Mouse (Mus musculus) T-helper 1 cell (primary cell): ENCODE measurements around the gene Slc6a3.

ENCODE experiments used
- in situ Hi-C: fragments of 300-600 bp; cut with MboI, MseI; formaldehyde crosslinking; loops from one replicate; pipeline ENCODE4 v1.15.1; 2025; ENCODE audit warnings: high pct_unique_total_duplicates

Gene Slc6a3

GRCm38 (mm10) chr13:73536403-73536821 lies at the start of gene Slc6a3:
Gene Slc6a3 (plus strand): TSS chr13:73536747.
- in situ Hi-C loops = loop anchor here (25.0 kb wide), 1 partner anchor 899 kb away; the partner anchor contains the start of gene Irx2

GRCm38 (mm10) chr13:73488105-73488504 lies 48.4 kb upstream of the Slc6a3 start:
- in situ Hi-C loops = loop anchor here (10.0 kb wide), 1 partner anchor 1567 kb away; no protein-coding TSS in a partner anchor

- in situ Hi-C loops = loop anchor here (10.0 kb wide), 1 partner anchor 1566 kb away; no protein-coding TSS in a partner anchor
Observed at GRCm38 (mm10) chr13:73488707-73489106, 47.8 kb upstream of the Slc6a3 start.

- in situ Hi-C loops = loop anchor here (10.0 kb wide), 1 partner anchor 1565 kb away; no protein-coding TSS in a partner anchor
Observed at GRCm38 (mm10) chr13:73489986-73490385, 46.6 kb upstream of the Slc6a3 start.

GRCm38 (mm10) chr13:73490564-73491170 lies 45.9 kb upstream of the Slc6a3 start:
- in situ Hi-C loops = no loop called here

- in situ Hi-C loops = no loop called here
Observed at GRCm38 (mm10) chr13:73493183-73493582, 43.4 kb upstream of the Slc6a3 start.

- in situ Hi-C loops = no loop called here
Observed at GRCm38 (mm10) chr13:73494528-73494927, 42.0 kb upstream of the Slc6a3 start.

GRCm38 (mm10) chr13:73496137-73496536 lies 40.4 kb upstream of the Slc6a3 start:
- in situ Hi-C loops = no loop called here

- in situ Hi-C loops = no loop called here
Observed at GRCm38 (mm10) chr13:73499893-73500604, 36.5 kb upstream of the Slc6a3 start.

- in situ Hi-C loops = no loop called here
Observed at GRCm38 (mm10) chr13:73502719-73503118, 33.8 kb upstream of the Slc6a3 start.

- in situ Hi-C loops = loop anchor here (5.0 kb wide), 1 partner anchor 79 kb away; no protein-coding TSS in a partner anchor
Observed at GRCm38 (mm10) chr13:73505686-73506467, 30.7 kb upstream of the Slc6a3 start.

- in situ Hi-C loops = loop anchor here (5.0 kb wide), 1 partner anchor 82 kb away; no protein-coding TSS in a partner anchor
Observed at GRCm38 (mm10) chr13:73508817-73509550, 27.6 kb upstream of the Slc6a3 start.

- in situ Hi-C loops = loop anchor here (5.0 kb wide), 2 partner anchors 83 to 102 kb away; no protein-coding TSS in a partner anchor
Observed at GRCm38 (mm10) chr13:73509869-73510268, 26.7 kb upstream of the Slc6a3 start.

- in situ Hi-C loops = loop anchor here (5.0 kb wide), 1 partner anchor 99 kb away; no protein-coding TSS in a partner anchor
Observed at GRCm38 (mm10) chr13:73512776-73513673, 23.5 kb upstream of the Slc6a3 start.

GRCm38 (mm10) chr13:73516886-73517285 lies 19.7 kb upstream of the Slc6a3 start:
- in situ Hi-C loops = no loop called here

GRCm38 (mm10) chr13:73533716-73534115 lies 2.8 kb upstream of the Slc6a3 start:
- in situ Hi-C loops = loop anchor here (25.0 kb wide), 1 partner anchor 896 kb away; the partner anchor contains the start of gene Irx2

GRCm38 (mm10) chr13:73535287-73535686 lies 1.3 kb upstream of the Slc6a3 start:
- in situ Hi-C loops = loop anchor here (25.0 kb wide), 1 partner anchor 898 kb away; the partner anchor contains the start of gene Irx2

GRCm38 (mm10) chr13:73536824-73537223 lies 277 bp downstream of the Slc6a3 start:
- in situ Hi-C loops = loop anchor here (25.0 kb wide), 1 partner anchor 900 kb away; the partner anchor contains the start of gene Irx2

GRCm38 (mm10) chr13:73564201-73564600 lies 27.7 kb downstream of the Slc6a3 start:
- in situ Hi-C loops = no loop called here

- in situ Hi-C loops = no loop called here
Observed at GRCm38 (mm10) chr13:73575051-73575450, 38.5 kb downstream of the Slc6a3 start.
